Mouse (Mus musculus) heart, embryonic 12.5 days (tissue): ENCODE measurements around the gene Casz1. TPM values are rescaled to one million over a fixed set of nuclear protein-coding genes. Genes with fewer than 3 reads are reported as not detected.

Source experiments
- ATAC-seq: fragments of 200-750 bp; cut with Nextera tagmentation; 2 replicates; pipeline ENCODE4 v1.8.0; 2017; ENCODE audit warnings: moderate TSS enrichment, moderate library complexity; ENCODE audit not compliant: insufficient number of reproducible peaks, low FRiP score
- H3K27ac ChIP-seq: fragments of 300-500 bp; sonication (generic); 2 replicates; pipeline ENCODE4 v1.5.1; 2016; ENCODE audit warnings: mild to moderate bottlenecking, moderate library complexity; ENCODE audit not compliant: poor library complexity, severe bottlenecking
- H3K27me3 ChIP-seq: fragments of 300-500 bp; sonication (generic); replicated peaks from 2 replicates; pipeline ENCODE4 v1.6.1; 2016; ENCODE audit warnings: mild to moderate bottlenecking, moderate library complexity
- H3K36me3 ChIP-seq: fragments of 300-500 bp; sonication (generic); 2 replicates; pipeline ENCODE4 v1.6.1; 2016; ENCODE audit warnings: mild to moderate bottlenecking, moderate library complexity
- H3K4me1 ChIP-seq: fragments of 300-500 bp; sonication (generic); replicated peaks from 2 replicates; pipeline ENCODE4 v1.6.1; 2016; ENCODE audit warnings: mild to moderate bottlenecking
- H3K4me2 ChIP-seq: fragments of 300-500 bp; sonication (generic); 2 replicates; pipeline ENCODE4 v1.6.1; 2016; ENCODE audit warnings: mild to moderate bottlenecking, moderate library complexity
- H3K4me3 ChIP-seq: fragments of 300-500 bp; sonication (generic); 2 replicates; pipeline ENCODE4 v1.5.1; 2016; ENCODE audit warnings: mild to moderate bottlenecking
- H3K9ac ChIP-seq: fragments of 300-500 bp; sonication (generic); 2 replicates; pipeline ENCODE4 v1.6.1; 2016; ENCODE audit warnings: mild to moderate bottlenecking, moderate library complexity
- H3K9me3 ChIP-seq: fragments of 300-500 bp; sonication (generic); replicated peaks from 2 replicates; pipeline ENCODE4 v1.6.1; 2016; ENCODE audit warnings: mild to moderate bottlenecking, moderate library complexity
- WGBS: fragments of 180-500 bp; shearing (Covaris S2); methylation state at CpG from one replicate; pipeline ENCODE4 v1.1.7; 2016; 5-methylcytosine and 5-hydroxymethylcytosine counted together
- polyA plus RNA-seq: library from polyadenylated mRNA; unstranded; fragments of >200 nt; fragmentation: Nextera tagmentation; extraction: Ambion mirVana; gene quantifications from 2 replicates; pipeline ENCODE4 v1.2.1, GENCODE M21; 2016

Casz1 gene
- polyA plus RNA-seq, 1 experiment from 2014 or later = 23.6 TPM

- H3K4me1 ChIP-seq = peaks cover 33% of the 10 kb centered on the region
- no peak overlapping the region for H3K9ac ChIP-seq
- H3K27ac ChIP-seq = no peak overlapping the region
- ATAC-seq = no peak
- H3K36me3 ChIP-seq = no peaks in the 10 kb centered on the region
- H3K27me3 ChIP-seq = peaks cover 22% of the 10 kb centered on the region
- WGBS = 61% methylated on average over 10 of the region's 10 CpGs
- H3K4me3 ChIP-seq = no peak overlapping the region
- no peaks in the 10 kb centered on the region for H3K9me3 ChIP-seq
- H3K4me2 ChIP-seq = no peak overlapping the region
Measured at GRCm38 (mm10) chr4:148775476-148776269, 28.6 kb upstream of the Casz1 start.

DNA sequence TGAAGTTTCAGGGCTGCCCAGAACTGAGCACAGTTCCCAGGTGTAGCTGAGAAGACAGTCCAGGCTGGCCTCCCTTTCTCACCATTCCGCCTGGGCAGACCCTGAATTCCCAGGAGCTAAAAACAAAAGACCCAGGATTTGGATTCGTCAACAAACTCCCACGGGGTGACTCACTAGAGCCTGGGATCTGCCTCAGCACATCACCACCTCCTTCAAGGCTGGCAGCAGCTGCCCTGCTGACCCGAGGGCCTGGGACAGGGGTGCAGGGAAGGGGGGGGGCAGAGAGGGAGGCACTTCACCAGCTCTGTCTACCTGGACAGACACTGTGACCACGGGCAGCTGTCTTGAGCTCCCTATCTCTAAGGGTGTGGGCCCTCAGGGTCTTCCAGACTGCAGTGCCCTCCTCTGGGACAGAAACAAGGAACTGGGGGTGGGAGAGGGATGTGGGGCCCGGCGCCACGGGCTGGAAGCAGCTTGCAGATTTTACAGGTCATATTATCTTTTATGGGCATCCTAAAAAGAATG lies 24.1 kb upstream of the Casz1 start:
- H3K4me3 ChIP-seq = no peak overlapping the region
- WGBS = 37% methylated on average over 8 of the region's 8 CpGs
- H3K4me2 ChIP-seq = no peak overlapping the region
- H3K9ac ChIP-seq = no peak overlapping the region
- H3K27ac ChIP-seq = no peak overlapping the region
- peaks cover 43% of the 10 kb centered on the region for H3K4me1 ChIP-seq
- no peaks in the 10 kb centered on the region for H3K36me3 ChIP-seq
- H3K27me3 ChIP-seq = no peaks in the 10 kb centered on the region
- no peak for ATAC-seq
- H3K9me3 ChIP-seq = no peaks in the 10 kb centered on the region

- ATAC-seq = no peak
- H3K4me1 ChIP-seq = peaks cover 50% of the 10 kb centered on the region
- no peaks in the 10 kb centered on the region for H3K9me3 ChIP-seq
- H3K27ac ChIP-seq = peak overlapping the region; percentile 41; the same call in 1 of the 2 replicates
- H3K36me3 ChIP-seq = no peaks in the 10 kb centered on the region
- no peaks in the 10 kb centered on the region for H3K27me3 ChIP-seq
- H3K4me2 ChIP-seq = no peak overlapping the region
- H3K9ac ChIP-seq = no peak overlapping the region
- no peak overlapping the region for H3K4me3 ChIP-seq
- WGBS = 76% methylated on average over 7 of the region's 7 CpGs
Measured at GRCm38 (mm10) chr4:148781516-148781915, 22.7 kb upstream of the Casz1 start.

GRCm38 (mm10) chr4:148782880-148783279 lies 21.3 kb upstream of the Casz1 start:
- H3K9ac ChIP-seq = no peak overlapping the region
- WGBS = 75% methylated on average over 6 of the region's 6 CpGs
- H3K27ac ChIP-seq = peak overlapping the region; percentile 86
- no peak overlapping the region for H3K4me3 ChIP-seq
- peaks cover 63% of the 10 kb centered on the region for H3K4me1 ChIP-seq
- H3K9me3 ChIP-seq = no peaks in the 10 kb centered on the region
- H3K4me2 ChIP-seq = no peak overlapping the region
- no peak for ATAC-seq
- no peaks in the 10 kb centered on the region for H3K27me3 ChIP-seq
- no peaks in the 10 kb centered on the region for H3K36me3 ChIP-seq

- Histone ChIP-seq H3K36me3 (no peaks in the 10 kb centered on the region), H3K9me3 (no peaks in the 10 kb centered on the region), H3K9ac (0 out of 2 replicates have a peak overlapping the region, but pooled peaks have one; percentile 20), H3K27ac (peak overlapping the region; percentile 86), H3K4me1 (peaks cover 64% of the 10 kb centered on the region), H3K27me3 (no peaks in the 10 kb centered on the region), H3K4me3 (no peak overlapping the region), H3K4me2 (no peak overlapping the region)
- peak; percentile 63; the same call in 1 of the 2 replicates for ATAC-seq
- 22% methylated on average over 6 of the region's 6 CpGs for WGBS
Measured at GRCm38 (mm10) chr4:148783760-148784159, 20.5 kb upstream of the Casz1 start.

DNA sequence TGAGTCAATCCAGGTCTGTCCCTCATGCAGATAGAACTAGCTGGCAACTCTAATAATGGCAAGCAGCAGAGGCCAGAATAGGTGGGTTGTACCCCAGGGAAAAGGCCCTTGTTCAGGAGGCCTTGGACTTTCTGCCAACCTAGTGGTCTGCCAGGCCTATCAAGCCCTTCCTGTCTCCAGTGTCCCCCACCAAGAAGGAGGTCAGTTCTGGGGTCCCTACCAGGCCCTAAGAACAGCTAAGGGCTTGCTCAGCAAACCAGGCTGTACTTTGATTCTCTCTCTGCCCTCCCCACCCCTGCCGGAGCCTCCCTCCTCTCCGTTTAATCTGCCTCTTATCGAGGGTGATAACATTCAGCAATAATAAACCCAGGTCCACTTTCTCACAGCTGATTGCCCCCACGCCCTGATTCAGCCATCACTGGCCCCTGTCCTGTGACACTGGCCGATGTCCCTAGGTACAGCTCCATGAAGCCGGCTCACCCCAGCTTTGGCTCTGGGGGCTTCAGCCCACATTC lies 19.1 kb upstream of the Casz1 start:
- H3K27ac ChIP-seq = peak overlapping the region; percentile 86
- no peak overlapping the region for H3K4me2 ChIP-seq
- no peaks in the 10 kb centered on the region for H3K36me3 ChIP-seq
- 35% methylated on average over 6 of the region's 6 CpGs for WGBS
- H3K27me3 ChIP-seq = no peaks in the 10 kb centered on the region
- H3K9ac ChIP-seq = 0 out of 2 replicates have a peak overlapping the region, but pooled peaks have one; percentile 14
- H3K4me1 ChIP-seq = peaks cover 66% of the 10 kb centered on the region
- no peaks in the 10 kb centered on the region for H3K9me3 ChIP-seq
- no peak overlapping the region for H3K4me3 ChIP-seq
- no peak for ATAC-seq

DNA sequence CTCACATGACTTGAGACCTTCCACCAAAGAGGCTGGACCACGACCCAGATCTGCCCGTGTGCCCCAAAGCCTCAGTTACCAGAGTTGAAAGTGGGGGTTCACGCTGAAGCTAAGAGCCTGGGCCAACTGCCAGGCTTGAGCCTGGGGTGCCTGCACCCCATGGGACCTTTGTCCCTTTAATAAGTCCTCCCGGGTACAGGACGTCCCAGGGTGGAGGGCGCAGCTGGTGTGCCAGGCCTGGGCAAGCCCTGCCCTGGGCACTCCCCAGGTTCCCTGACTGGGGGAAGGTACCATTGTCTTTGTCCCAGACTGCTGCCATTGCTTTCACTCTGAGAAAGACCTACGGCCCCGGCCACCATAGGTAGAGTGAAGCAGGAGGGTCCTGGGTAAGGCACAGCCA lies 18.2 kb upstream of the Casz1 start:
- Histone ChIP-seq H3K4me1 (peaks cover 66% of the 10 kb centered on the region), H3K36me3 (no peaks in the 10 kb centered on the region), H3K4me3 (no peak overlapping the region), H3K27me3 (no peaks in the 10 kb centered on the region), H3K27ac (no peak overlapping the region), H3K4me2 (no peak overlapping the region), H3K9me3 (no peaks in the 10 kb centered on the region), H3K9ac (peak overlapping the region; percentile 26; the same call in 1 of the 2 replicates)
- ATAC-seq = no peak
- 76% methylated on average over 8 of the region's 8 CpGs for WGBS

GRCm38 (mm10) chr4:148790940-148791339 lies 13.3 kb upstream of the Casz1 start:
- Histone ChIP-seq H3K36me3 (no peaks in the 10 kb centered on the region), H3K27me3 (0 out of 2 replicates have a peak, but pooled peaks cover 3% of the 10 kb centered on the region), H3K4me1 (peaks cover 53% of the 10 kb centered on the region), H3K27ac (no peak overlapping the region), H3K4me3 (no peak overlapping the region), H3K9ac (no peak overlapping the region), H3K4me2 (no peak overlapping the region), H3K9me3 (no peaks in the 10 kb centered on the region)
- ATAC-seq = no peak
- WGBS = 46% methylated on average over 8 of the region's 8 CpGs

DNA sequence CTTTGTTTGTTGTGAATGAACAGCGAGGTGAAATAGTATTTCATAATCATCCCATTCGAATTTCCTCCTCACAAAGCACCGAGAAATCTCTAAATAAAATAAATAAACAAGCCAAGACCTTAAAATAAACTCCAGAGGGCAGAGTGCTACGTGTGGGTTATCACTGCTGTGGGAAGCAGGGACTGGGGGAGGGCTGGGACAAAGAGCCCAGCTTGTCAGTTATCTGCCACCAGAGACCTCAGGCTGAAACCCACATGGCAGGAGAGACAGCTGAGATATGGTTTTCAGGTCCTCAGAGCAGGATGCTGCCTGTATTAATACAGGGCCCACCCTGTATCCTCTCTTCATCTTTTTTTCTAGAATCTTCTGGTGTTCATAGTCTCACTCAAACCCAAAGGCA lies 9.2 kb upstream of the Casz1 start:
- Histone ChIP-seq H3K4me3 (no peak overlapping the region), H3K9me3 (no peaks in the 10 kb centered on the region), H3K9ac (no peak overlapping the region), H3K27ac (no peak overlapping the region), H3K4me2 (no peak overlapping the region), H3K36me3 (no peaks in the 10 kb centered on the region), H3K27me3 (0 out of 2 replicates have a peak, but pooled peaks cover 7% of the 10 kb centered on the region), H3K4me1 (peaks cover 39% of the 10 kb centered on the region)
- no peak for ATAC-seq
- 11% methylated on average over 4 of the region's 4 CpGs for WGBS

DNA sequence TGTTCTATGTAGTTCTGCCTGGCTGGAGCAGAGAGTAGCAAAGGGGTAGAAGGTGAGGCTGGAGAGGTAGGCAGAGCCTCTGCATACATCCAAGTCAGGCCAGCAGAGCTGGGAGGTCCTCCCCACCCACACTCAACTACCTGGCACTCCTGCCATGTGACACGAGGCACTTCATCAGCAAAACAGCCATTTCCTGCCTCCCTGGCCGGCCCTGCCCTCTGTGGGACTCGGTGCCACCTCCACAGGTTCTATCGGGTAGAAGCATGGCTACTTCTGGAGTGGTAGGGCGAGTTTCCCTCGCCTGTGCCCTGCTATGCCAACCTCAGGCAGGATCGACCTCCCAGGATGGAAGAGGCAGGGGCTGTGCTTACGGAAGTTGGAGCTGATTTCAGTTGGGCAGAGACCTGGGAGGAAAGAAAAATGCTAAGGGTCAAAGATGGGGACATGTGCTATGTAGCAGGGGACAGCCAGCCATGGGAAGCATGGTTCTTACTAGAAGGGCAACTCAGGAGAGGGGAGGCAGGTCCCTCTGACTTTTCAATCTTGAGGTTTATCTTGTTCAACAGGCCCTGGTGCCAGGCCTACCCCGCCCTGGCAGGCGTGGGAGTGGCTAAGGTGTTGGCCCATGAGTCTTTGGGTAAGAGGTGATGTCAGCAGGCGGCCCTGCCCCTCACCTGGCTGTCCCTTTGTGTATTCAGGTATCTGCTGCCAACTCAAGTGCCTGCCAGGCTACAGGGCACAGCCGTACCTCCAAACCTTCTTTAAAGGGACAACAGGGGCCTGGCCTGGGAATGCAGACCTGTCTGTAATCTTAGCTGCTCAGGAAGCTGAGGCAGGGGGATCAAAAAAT lies 6.5 kb upstream of the Casz1 start:
- no peaks in the 10 kb centered on the region for H3K36me3 ChIP-seq
- H3K4me2 ChIP-seq = no peak overlapping the region
- H3K4me3 ChIP-seq = no peak overlapping the region
- no peaks in the 10 kb centered on the region for H3K9me3 ChIP-seq
- H3K27me3 ChIP-seq = 0 out of 2 replicates have a peak, but pooled peaks cover 7% of the 10 kb centered on the region
- H3K9ac ChIP-seq = no peak overlapping the region
- WGBS = 79% methylated on average over 12 of the region's 12 CpGs
- H3K27ac ChIP-seq = no peak overlapping the region
- no peak for ATAC-seq
- peaks cover 26% of the 10 kb centered on the region for H3K4me1 ChIP-seq

- H3K36me3 ChIP-seq = no peaks in the 10 kb centered on the region
- H3K4me3 ChIP-seq = no peak overlapping the region
- no peaks in the 10 kb centered on the region for H3K9me3 ChIP-seq
- no peak overlapping the region for H3K4me2 ChIP-seq
- ATAC-seq = no peak
- no peak overlapping the region for H3K27ac ChIP-seq
- WGBS = 31% methylated on average over 4 of the region's 4 CpGs
- no peak overlapping the region for H3K9ac ChIP-seq
- peaks cover 20% of the 10 kb centered on the region; the same call in 1 of the 2 replicates for H3K4me1 ChIP-seq
- 0 out of 2 replicates have a peak, but pooled peaks cover 7% of the 10 kb centered on the region for H3K27me3 ChIP-seq
Measured at GRCm38 (mm10) chr4:148803031-148803430, 1.2 kb upstream of the Casz1 start.
